Mouse (Mus musculus): ENCODE data around the gene Ptges3. TPM values are rescaled to one million over a fixed set of nuclear protein-coding genes. Genes with fewer than 3 reads are reported as not detected.
"Not testable (repeated sequence)": the region's sequence is repeated elsewhere in the genome, so short reads cannot be mapped to it uniquely, and the experiment has no call there.

The Ptges3 gene
- total RNA-seq, 1 experiment from 2014 or later, result 167 TPM

GRCm38 (mm10) chr10:128059207-128059981, 640 bp downstream of the Ptges3 start:
- peak; percentile 50 for DNase-seq

GRCm38 (mm10) chr10:128061109-128061508, 2.4 kb downstream of the Ptges3 start:
- no peak for DNase-seq

- no peak for DNase-seq
Measured at GRCm38 (mm10) chr10:128062221-128062989, 3.7 kb downstream of the Ptges3 start.

- no peak for DNase-seq
Measured at GRCm38 (mm10) chr10:128066072-128066471, 7.3 kb downstream of the Ptges3 start.

- DNase-seq, result no peak
Measured at GRCm38 (mm10) chr10:128069201-128069600, 10.4 kb downstream of the Ptges3 start.

GRCm38 (mm10) chr10:128070432-128070831, 11.7 kb downstream of the Ptges3 start:
- not testable (repeated sequence) for DNase-seq

- DNase-seq, result not testable (repeated sequence)
Measured at GRCm38 (mm10) chr10:128078269-128078668, 19.5 kb downstream of the Ptges3 start.

- DNase-seq, result no peak
Measured at GRCm38 (mm10) chr10:128080496-128080895, 21.7 kb downstream of the Ptges3 start.

- DNase-seq, result no peak
Measured at GRCm38 (mm10) chr10:128081807-128082476, 23.2 kb downstream of the Ptges3 start.

GRCm38 (mm10) chr10:128082477-128082808, 23.7 kb downstream of the Ptges3 start:
- DNase-seq, result no peak

- peak; percentile 93 for DNase-seq
Measured at GRCm38 (mm10) chr10:128082880-128083421, 24.2 kb downstream of the Ptges3 start, which contains the start of gene Atp5b. Gene Atp5b, plus strand, starts transcription at chr10:128083273.

- no peak for DNase-seq
Measured at GRCm38 (mm10) chr10:128083688-128084087, 24.9 kb downstream of the Ptges3 start.

GRCm38 (mm10) chr10:128084160-128084559, 25.4 kb downstream of the Ptges3 start:
- DNase-seq, result no peak

- DNase-seq, result no peak
Measured at GRCm38 (mm10) chr10:128086391-128086790, 27.6 kb downstream of the Ptges3 start.

GRCm38 (mm10) chr10:128087216-128087615, 28.5 kb downstream of the Ptges3 start:
- not testable (repeated sequence) for DNase-seq

- DNase-seq, result no peak
Measured at GRCm38 (mm10) chr10:128088181-128088580, 29.4 kb downstream of the Ptges3 start.

GRCm38 (mm10) chr10:128089842-128090241, 31.1 kb downstream of the Ptges3 start:
- no peak for DNase-seq

- DNase-seq, result peak; percentile 79
Measured at GRCm38 (mm10) chr10:128090651-128091563, 32.2 kb downstream of the Ptges3 start.

- DNase-seq, result peak; percentile 74
Measured at GRCm38 (mm10) chr10:128091564-128092505, 33.1 kb downstream of the Ptges3 start, which contains the start of gene Baz2a. Gene Baz2a, plus strand, starts transcription at chr10:128091577.
